Mouse (Mus musculus) liver, postnatal 0 days (tissue): ENCODE data around the gene Dcst2.

Source experiments
- CTCF ChIP-seq: sonication (generic); IDR thresholded peaks from 2 replicates; pipeline ENCODE4 v1.5.1; 2016; ENCODE audit warnings: antibody characterized with exemption, low read depth
- EP300 ChIP-seq: IDR thresholded peaks from 2 replicates; pipeline ENCODE4 v1.6.1; 2016; ENCODE audit warnings: antibody characterized with exemption, low read depth, mild to moderate bottlenecking

GRCm38 (mm10) chr3:89346815-89347540 is 14.8 kb upstream of the Dcst2 start:
- TF ChIP-seq CTCF = no peak
- no peak for TF ChIP-seq EP300
